Mouse (Mus musculus) bone marrow macrophage, adult 2 months (primary cell): ENCODE data around the gene Mob3c. TPM values are rescaled to one million over a fixed set of nuclear protein-coding genes. Genes with fewer than 3 reads are reported as not detected.
A peak's percentile ranks its signal among the peaks of the same experiment; 100 is the strongest.

ENCODE experiments used
- H3K27ac ChIP-seq: 2 replicates; pipeline ENCODE4 v1.5.1; 2012; ENCODE audit warnings: low read depth, low read length; ENCODE audit not compliant: insufficient read depth
- H3K4me1 ChIP-seq: 2 replicates; pipeline ENCODE4 v1.6.1; 2012; ENCODE audit warnings: low read length; ENCODE audit not compliant: control insufficient read depth, insufficient read depth
- H3K4me3 ChIP-seq: 2 replicates; pipeline ENCODE4 v1.5.1; 2012; ENCODE audit warnings: mild to moderate bottlenecking, low read length, moderate library complexity; ENCODE audit not compliant: insufficient read depth
- CTCF ChIP-seq: IDR thresholded peaks from 2 replicates; pipeline ENCODE4 v1.5.1; 2012; ENCODE audit warnings: low read depth, mild to moderate bottlenecking, low read length, moderate library complexity
- POLR2A ChIP-seq: IDR thresholded peaks from 2 replicates; pipeline ENCODE4 v1.6.1; 2012; ENCODE audit warnings: mild to moderate bottlenecking, low read depth, low read length, borderline replicate concordance
- polyA plus RNA-seq: library from polyadenylated mRNA; stranded (reverse); fragments of >200 nt; gene quantifications from 2 replicates; pipeline ENCODE4 v1.2.4, GENCODE M21; 2012; ENCODE audit not compliant: missing spikeins, insufficient read depth, insufficient read length

Gene Mob3c
- polyA plus RNA-seq, 1 experiment: 25.3 TPM

- Histone ChIP-seq H3K4me3 (no peak overlapping the region), H3K4me1 (peaks cover 68% of the 10 kb centered on the region), H3K27ac (peak overlapping the region; percentile 98)
- TF ChIP-seq POLR2A: no peak
- TF ChIP-seq CTCF: no peak
Observed at GRCm38 (mm10) chr4:115848990-115849677, 21.2 kb downstream of the Mob3c start.

GRCm38 (mm10) chr4:115850111-115850510, 22.2 kb downstream of the Mob3c start:
- H3K4me3 ChIP-seq: no peak overlapping the region
- H3K4me1 ChIP-seq: peaks cover 67% of the 10 kb centered on the region
- H3K27ac ChIP-seq: peak overlapping the region; percentile 98
- TF ChIP-seq CTCF: no peak

DNA sequence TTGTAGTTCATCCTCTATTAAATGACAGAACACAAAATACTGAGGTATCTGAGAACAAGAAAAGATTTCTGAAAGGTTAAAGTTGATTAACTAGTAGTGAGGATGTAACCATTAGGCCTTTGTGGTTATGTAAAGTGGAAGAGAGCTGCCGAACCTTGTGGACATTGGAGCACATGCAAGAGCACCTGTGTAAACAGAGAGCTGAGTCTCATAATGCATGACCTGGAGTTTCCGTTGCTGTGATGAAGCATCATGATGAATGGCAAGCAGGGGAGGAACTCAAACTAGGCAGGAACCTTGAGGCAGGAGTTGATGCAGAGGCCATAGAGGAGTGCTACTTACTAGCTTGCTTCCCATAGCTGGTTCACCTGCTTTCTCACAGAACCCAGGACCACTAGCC, 22.7 kb downstream of the Mob3c start:
- no peak overlapping the region for H3K4me3 ChIP-seq
- H3K4me1 ChIP-seq: peaks cover 67% of the 10 kb centered on the region
- TF ChIP-seq CTCF: no peak
- no peak for TF ChIP-seq POLR2A
- H3K27ac ChIP-seq: no peak overlapping the region

DNA sequence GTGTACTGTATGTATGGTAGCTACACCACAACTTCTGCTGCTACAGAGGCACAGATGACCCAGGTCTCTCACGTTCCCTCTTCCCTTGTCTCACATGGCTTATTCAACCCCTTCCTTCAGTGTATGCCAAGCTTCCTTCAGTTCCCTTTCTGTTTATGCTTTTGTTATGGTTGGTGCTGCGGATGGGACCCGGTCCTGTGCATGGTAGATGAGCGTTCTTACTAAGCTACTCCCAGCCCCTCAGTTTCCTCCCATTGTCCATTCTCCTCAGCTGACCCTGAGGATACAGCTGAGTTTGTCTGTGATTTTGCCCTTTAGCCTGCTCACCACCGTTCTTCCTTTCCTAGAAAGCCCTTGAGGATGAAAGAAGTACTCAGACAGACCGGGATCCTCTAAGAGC, 23.7 kb downstream of the Mob3c start:
- TF ChIP-seq POLR2A (no peak), CTCF (no peak)
- Histone ChIP-seq H3K4me3 (no peak overlapping the region), H3K27ac (no peak overlapping the region), H3K4me1 (peaks cover 71% of the 10 kb centered on the region)

DNA sequence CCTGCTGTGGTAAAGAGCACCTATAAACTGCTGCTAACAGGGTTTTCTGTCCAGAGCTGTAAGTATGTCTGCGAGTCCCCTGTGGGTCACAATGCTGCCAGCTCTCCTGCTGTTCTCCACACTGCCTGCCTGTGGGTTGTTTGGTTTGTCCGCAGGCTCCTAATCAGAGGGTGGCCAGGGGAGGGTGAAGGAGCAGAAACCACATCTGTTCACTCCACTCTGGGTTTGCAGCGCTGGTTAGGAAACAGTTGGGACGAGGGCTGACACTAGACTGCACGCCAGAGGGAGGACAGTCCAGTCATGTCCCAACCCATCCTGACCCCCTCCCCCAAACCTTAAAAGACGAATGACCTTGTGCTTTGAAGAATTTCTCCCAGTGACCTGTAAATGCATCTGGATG, 27.2 kb downstream of the Mob3c start:
- Histone ChIP-seq H3K4me1 (peaks cover 64% of the 10 kb centered on the region), H3K27ac (no peak overlapping the region), H3K4me3 (no peak overlapping the region)
- no peak for TF ChIP-seq CTCF
- no peak for TF ChIP-seq POLR2A

DNA sequence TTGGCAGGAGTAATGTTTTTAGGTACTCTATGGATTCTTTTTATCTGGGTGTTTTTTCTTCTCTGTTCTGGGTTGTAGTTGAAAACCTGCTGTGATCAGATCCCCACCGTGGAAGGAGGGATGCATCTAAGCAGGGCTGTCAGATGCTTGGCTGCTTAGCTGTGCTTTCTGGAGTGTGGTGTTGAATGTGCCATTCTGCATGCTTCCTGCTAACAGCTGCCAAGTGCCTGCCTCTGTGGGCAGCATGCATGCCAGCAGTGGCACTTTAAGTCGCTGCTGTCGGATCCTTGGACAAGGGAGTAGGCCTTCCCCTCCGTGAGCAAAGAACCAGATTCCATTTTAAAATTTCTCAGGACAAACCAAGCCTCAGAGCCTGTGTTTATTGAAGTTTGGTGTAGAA, 27.7 kb downstream of the Mob3c start:
- TF ChIP-seq POLR2A (no peak), CTCF (no peak)
- H3K4me1 ChIP-seq: peaks cover 59% of the 10 kb centered on the region
- H3K27ac ChIP-seq: no peak overlapping the region
- H3K4me3 ChIP-seq: no peak overlapping the region

- Histone ChIP-seq H3K4me3 (no peak overlapping the region), H3K4me1 (peaks cover 52% of the 10 kb centered on the region), H3K27ac (peak overlapping the region; percentile 77)
- TF ChIP-seq CTCF (no peak), POLR2A (no peak)
Observed at GRCm38 (mm10) chr4:115856282-115856681, 28.4 kb downstream of the Mob3c start.

GRCm38 (mm10) chr4:115857293-115857883, 29.5 kb downstream of the Mob3c start:
- peak overlapping the region; percentile 77 for H3K27ac ChIP-seq
- no peak for TF ChIP-seq POLR2A
- no peak for TF ChIP-seq CTCF
- H3K4me1 ChIP-seq: peaks cover 54% of the 10 kb centered on the region
- H3K4me3 ChIP-seq: no peak overlapping the region

- Histone ChIP-seq H3K4me1 (peaks cover 28% of the 10 kb centered on the region), H3K4me3 (no peak overlapping the region), H3K27ac (no peak overlapping the region)
- TF ChIP-seq POLR2A (no peak), CTCF (no peak)
Observed at GRCm38 (mm10) chr4:115863352-115863751, 35.5 kb downstream of the Mob3c start.

DNA sequence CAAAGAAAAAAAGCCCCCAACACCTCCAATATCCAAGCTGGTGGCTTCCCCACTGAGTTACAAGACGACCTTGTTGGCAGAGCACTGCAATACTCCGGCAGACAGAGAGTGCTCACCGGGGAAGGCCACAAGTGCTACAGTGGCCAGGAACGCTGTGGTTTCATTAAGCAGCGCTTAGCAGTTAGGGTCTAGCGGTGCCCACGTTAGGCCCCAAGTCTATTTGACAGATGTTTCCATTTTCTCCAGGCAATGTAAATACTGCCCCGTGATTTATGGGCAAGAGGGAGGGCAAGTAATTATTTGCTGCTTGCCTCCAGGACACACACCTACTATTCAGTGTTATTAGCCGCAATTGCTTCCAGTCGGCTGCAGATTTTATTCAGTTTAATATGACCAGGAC, 36.0 kb downstream of the Mob3c start:
- TF ChIP-seq POLR2A (no peak), CTCF (no peak)
- Histone ChIP-seq H3K4me3 (no peak overlapping the region), H3K4me1 (peaks cover 23% of the 10 kb centered on the region), H3K27ac (no peak overlapping the region)

GRCm38 (mm10) chr4:115869512-115870210, 41.8 kb downstream of the Mob3c start:
- H3K4me3 ChIP-seq: no peak overlapping the region
- no peak overlapping the region for H3K27ac ChIP-seq
- TF ChIP-seq CTCF (no peak), POLR2A (no peak)
- peaks cover 6% of the 10 kb centered on the region for H3K4me1 ChIP-seq
